Mouse (Mus musculus) intestine, embryonic 14.5 days (tissue): Measurements from ENCODE around the gene Crebl2. TPM values are rescaled to one million over a fixed set of nuclear protein-coding genes. Genes with fewer than 3 reads are reported as not detected.

ENCODE experiments used
- ATAC-seq: fragments of 200-750 bp; cut with Nextera tagmentation; replicated peaks from 2 replicates; pipeline ENCODE4 v1.8.0; 2017; ENCODE audit warnings: low read depth, moderate number of reproducible peaks, moderate TSS enrichment, moderate library complexity; ENCODE audit not compliant: low FRiP score, low TSS enrichment
- DNase-seq: peaks from one replicate; pipeline ENCODE4 v3.0.0-alpha.2; 2018; ENCODE audit warnings: low spot score
- H3K27ac ChIP-seq: fragments of 300-500 bp; sonication (generic); 2 replicates; pipeline ENCODE4 v1.5.1; 2014; ENCODE audit warnings: low read depth, mild to moderate bottlenecking, control low read depth
- H3K27me3 ChIP-seq: fragments of 300-500 bp; sonication (generic); replicated peaks from 2 replicates; pipeline ENCODE4 v1.6.1; 2014; ENCODE audit warnings: low read length, control low read depth; ENCODE audit not compliant: control insufficient read depth, insufficient read depth
- H3K36me3 ChIP-seq: fragments of 300-500 bp; sonication (generic); 2 replicates; pipeline ENCODE4 v1.6.1; 2014; ENCODE audit warnings: low read length, control low read depth; ENCODE audit not compliant: control insufficient read depth, insufficient read depth
- H3K4me1 ChIP-seq: fragments of 300-500 bp; sonication (generic); replicated peaks from 2 replicates; pipeline ENCODE4 v1.6.1; 2014; ENCODE audit warnings: low read length, control low read depth, mixed read lengths; ENCODE audit not compliant: control insufficient read depth, insufficient read depth
- H3K4me2 ChIP-seq: fragments of 300-500 bp; sonication (generic); 2 replicates; pipeline ENCODE4 v1.6.1; 2014; ENCODE audit warnings: low read length
- H3K4me3 ChIP-seq: fragments of 300-500 bp; sonication (generic); 2 replicates; pipeline ENCODE4 v1.5.1; 2014; ENCODE audit warnings: low read depth, low read length, control low read depth, mixed read lengths
- H3K9ac ChIP-seq: fragments of 300-500 bp; sonication (generic); 2 replicates; pipeline ENCODE4 v1.6.1; 2014; ENCODE audit warnings: mild to moderate bottlenecking, low read length
- H3K9me3 ChIP-seq: fragments of 300-500 bp; sonication (generic); 2 replicates; pipeline ENCODE4 v1.6.1; 2016; ENCODE audit warnings: low read length, control low read depth; ENCODE audit not compliant: control insufficient read depth
- WGBS: fragments of 180-500 bp; shearing (Covaris S2); extraction: QIAGEN DNeasy Blood & Tissue Kit; methylation state at CpG from one replicate; pipeline ENCODE4 v1.1.7; 2014; 5-methylcytosine and 5-hydroxymethylcytosine counted together
- polyA plus RNA-seq: library from polyadenylated mRNA; unstranded; fragments of >200 nt; fragmentation: Nextera tagmentation; extraction: Ambion mirVana; gene quantifications from 2 replicates; pipeline ENCODE4 v1.2.1, GENCODE M21; 2014

Gene Crebl2
- polyA plus RNA-seq, result 2.3 and 2.4 TPM in 2 replicates

DNA sequence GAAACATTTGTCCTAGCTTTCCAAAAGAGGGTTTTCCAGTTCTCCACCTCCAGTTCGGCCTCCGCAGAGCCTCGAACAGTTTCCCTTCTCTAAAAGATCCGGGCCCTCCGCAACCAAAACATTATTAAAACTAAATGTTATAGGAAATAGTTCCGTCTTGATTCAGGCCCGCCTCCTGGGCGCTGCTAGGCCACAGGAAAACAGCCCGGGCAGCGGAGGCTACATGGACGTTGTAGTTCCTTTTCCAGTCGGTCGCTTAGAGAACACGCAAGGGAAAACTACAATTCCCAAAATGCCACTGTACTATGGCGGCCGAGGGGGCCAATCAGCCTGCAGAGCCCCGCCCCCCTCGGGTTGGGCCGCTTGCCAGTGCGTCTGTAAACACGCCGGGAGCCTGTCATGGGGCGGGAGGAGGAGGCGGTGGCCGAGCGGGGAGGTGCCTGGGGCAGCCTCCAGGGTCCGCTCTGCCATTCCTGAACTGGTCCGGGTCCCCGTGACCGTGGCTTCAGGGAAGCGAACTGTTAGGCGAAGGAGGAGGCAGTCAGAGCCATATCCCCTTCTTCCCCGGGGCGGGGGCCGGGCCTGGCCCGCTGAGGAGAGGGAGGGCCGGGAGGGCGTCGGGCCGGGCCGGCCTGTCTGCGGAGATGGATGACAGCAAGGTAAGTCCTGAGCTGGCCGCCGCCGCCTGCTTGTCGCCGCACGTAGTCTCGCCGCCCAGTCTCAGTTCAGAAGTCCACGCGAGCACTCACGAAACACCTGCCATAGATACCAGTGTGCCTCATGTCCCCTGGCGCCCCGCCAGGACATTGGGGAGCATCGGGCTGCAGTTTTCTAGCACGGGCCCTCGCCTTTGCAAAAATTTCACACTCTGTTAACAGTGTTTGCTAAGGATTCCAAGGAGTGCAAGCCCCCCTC, at the start of gene Crebl2:
Gene Crebl2 (plus strand): TSS at position 369 of the 915 bp plus-strand sequence.
- no peaks in the 10 kb centered on the region for H3K36me3 ChIP-seq
- peak within 1 kb of the TSS; percentile 89 for H3K27ac ChIP-seq
- peak; percentile 96 for ATAC-seq
- peak within 1 kb of the TSS; percentile 78 for H3K4me2 ChIP-seq
- WGBS, result under 1% methylated on average over 53 of the region's 58 CpGs
- no peaks in the 10 kb centered on the region for H3K27me3 ChIP-seq
- DNase-seq, result peak; percentile 99
- H3K9ac ChIP-seq, result peak within 1 kb of the TSS; percentile 75
- peak within 1 kb of the TSS; percentile 80 for H3K4me3 ChIP-seq
- no peaks in the 10 kb centered on the region for H3K9me3 ChIP-seq
- peaks cover 8% of the 10 kb centered on the region; the same call in 1 of the 2 replicates for H3K4me1 ChIP-seq

- Histone ChIP-seq H3K9me3 (no peaks in the 10 kb centered on the region), H3K9ac (no peak overlapping the region), H3K4me1 (no peaks in the 10 kb centered on the region), H3K27me3 (no peaks in the 10 kb centered on the region), H3K36me3 (no peaks in the 10 kb centered on the region), H3K4me3 (no peak overlapping the region), H3K4me2 (no peak overlapping the region), H3K27ac (no peak overlapping the region)
- ATAC-seq (no peak), DNase-seq (no peak)
- WGBS, result 79% methylated on average over 7 of the region's 7 CpGs
Observed at GRCm38 (mm10) chr6:134781494-134781913, 48.5 kb upstream of the Crebl2 start.

GRCm38 (mm10) chr6:134782900-134783299, 47.1 kb upstream of the Crebl2 start:
- WGBS, result 89% methylated on average over 7 of the region's 7 CpGs
- no peak for DNase-seq
- Histone ChIP-seq H3K9me3 (no peaks in the 10 kb centered on the region), H3K27ac (no peak overlapping the region), H3K9ac (no peak overlapping the region), H3K36me3 (no peaks in the 10 kb centered on the region), H3K4me3 (no peak overlapping the region), H3K4me1 (no peaks in the 10 kb centered on the region), H3K4me2 (no peak overlapping the region), H3K27me3 (no peaks in the 10 kb centered on the region)
- no peak for ATAC-seq

GRCm38 (mm10) chr6:134786426-134786825, 43.5 kb upstream of the Crebl2 start:
- Histone ChIP-seq H3K4me3 (no peak overlapping the region), H3K4me2 (no peak overlapping the region), H3K36me3 (no peaks in the 10 kb centered on the region), H3K27me3 (no peaks in the 10 kb centered on the region), H3K9ac (no peak overlapping the region), H3K9me3 (no peaks in the 10 kb centered on the region), H3K27ac (no peak overlapping the region), H3K4me1 (peaks cover 8% of the 10 kb centered on the region)
- 77% methylated on average over 3 of the region's 3 CpGs for WGBS
- ATAC-seq, result no peak
- no peak for DNase-seq

- Histone ChIP-seq H3K36me3 (no peaks in the 10 kb centered on the region), H3K4me1 (peaks cover 14% of the 10 kb centered on the region), H3K9ac (no peak overlapping the region), H3K9me3 (no peaks in the 10 kb centered on the region), H3K4me2 (no peak overlapping the region), H3K4me3 (no peak overlapping the region), H3K27me3 (no peaks in the 10 kb centered on the region), H3K27ac (no peak overlapping the region)
- DNase-seq, result no peak
- no peak for ATAC-seq
- WGBS, result 80% methylated on average over 6 of the region's 6 CpGs
Observed at GRCm38 (mm10) chr6:134789100-134789499, 40.9 kb upstream of the Crebl2 start.

- Histone ChIP-seq H3K9me3 (no peaks in the 10 kb centered on the region), H3K36me3 (no peaks in the 10 kb centered on the region), H3K4me1 (peaks cover 14% of the 10 kb centered on the region), H3K27me3 (no peaks in the 10 kb centered on the region), H3K4me2 (peak overlapping the region; percentile 74), H3K4me3 (peak overlapping the region; percentile 84), H3K9ac (peak overlapping the region; percentile 99), H3K27ac (peak overlapping the region; percentile 98)
- DNase-seq (peak; percentile 79), ATAC-seq (no peak; the same call in 1 of the 2 replicates)
- under 1% methylated on average over 44 of the region's 46 CpGs for WGBS
Observed at GRCm38 (mm10) chr6:134791251-134792118, 38.5 kb upstream of the Crebl2 start.

DNA sequence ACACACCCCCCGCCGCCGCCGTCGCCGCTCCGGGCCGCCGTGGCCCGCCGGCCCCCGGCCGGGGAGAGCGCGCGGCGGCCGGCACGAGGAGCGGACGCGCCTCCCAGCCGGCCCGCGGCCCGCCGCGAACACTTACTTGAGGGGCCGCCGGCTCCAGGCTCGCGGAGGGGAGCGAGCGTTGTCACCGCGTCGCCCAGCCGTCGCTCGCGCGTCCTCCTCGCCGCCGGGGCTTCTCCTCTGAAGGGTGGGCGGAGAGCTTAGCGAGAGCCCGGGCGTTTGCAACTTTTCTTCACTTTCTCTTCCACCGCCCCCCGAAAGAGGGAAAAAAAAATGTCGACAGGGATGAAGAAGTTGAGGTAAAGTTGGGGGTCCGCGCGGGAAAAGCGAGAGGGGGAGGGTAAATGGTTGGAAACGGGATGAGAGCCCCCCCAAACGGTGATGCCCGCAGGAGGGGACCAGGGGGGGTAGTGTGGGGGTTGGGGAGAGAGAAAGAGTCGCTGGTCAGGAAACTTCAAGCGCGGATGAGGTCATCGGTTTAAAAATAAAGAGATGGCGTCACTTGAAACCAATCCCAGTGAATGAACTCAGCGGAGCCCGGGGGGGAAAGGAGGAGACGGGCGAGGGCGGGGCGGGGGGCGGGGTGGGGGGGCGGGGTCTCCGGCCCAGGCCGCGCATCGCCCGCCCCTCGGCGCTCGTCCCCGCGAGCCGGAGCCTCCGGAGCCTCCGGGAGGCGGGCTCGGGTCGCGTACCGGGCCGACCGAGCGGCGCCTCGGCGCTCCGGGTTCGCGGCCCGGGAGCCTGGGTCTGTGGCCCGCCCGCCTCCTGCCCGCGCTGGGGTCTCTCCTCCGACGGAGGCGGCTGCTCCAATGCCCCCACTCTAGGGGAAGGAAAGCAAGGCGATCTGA, 37.6 kb upstream of the Crebl2 start, which contains the start of gene Dusp16:
Gene Dusp16 (minus strand): TSS at position 485 of the 905 bp plus-strand sequence.
- Histone ChIP-seq H3K9ac (peak within 1 kb of the TSS; percentile 99), H3K36me3 (no peaks in the 10 kb centered on the region), H3K27me3 (no peaks in the 10 kb centered on the region), H3K9me3 (no peaks in the 10 kb centered on the region), H3K4me2 (peak within 1 kb of the TSS; percentile 74), H3K27ac (peak within 1 kb of the TSS; percentile 98), H3K4me3 (peak within 1 kb of the TSS; percentile 84), H3K4me1 (peaks cover 14% of the 10 kb centered on the region)
- ATAC-seq (peak; percentile 86), DNase-seq (peak; percentile 88)
- WGBS, result under 1% methylated on average over 81 of the region's 108 CpGs
